ENCODE assay signal across 10 mouse cellular contexts in the genomic region with DNA sequence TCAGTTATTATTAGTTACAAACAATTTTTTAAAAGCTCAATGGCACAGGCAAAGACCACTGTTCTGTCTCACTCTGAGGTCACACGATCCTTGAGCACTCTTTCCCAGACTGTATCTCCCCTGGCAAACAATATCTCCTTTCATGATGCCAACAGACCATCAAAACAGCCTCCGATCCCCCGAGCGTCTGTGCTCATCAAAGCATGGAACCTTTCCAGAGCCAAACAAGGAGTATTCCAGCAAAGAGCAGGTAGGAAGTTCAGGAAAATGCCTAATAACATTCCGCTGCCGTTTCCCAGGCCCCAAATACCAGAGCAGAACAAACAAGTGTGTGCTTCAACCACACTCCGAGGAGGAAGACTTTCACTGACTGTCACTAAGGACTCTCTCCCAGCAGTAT. TPM values are rescaled to one million over a fixed set of nuclear protein-coding genes. Genes with fewer than 3 reads are reported as not detected.
DNase-seq lines count a peak whose midpoint lies in the region; ATAC-seq and TF ChIP-seq lines count a peak whose summit lies in the region.
"Had no signal": no experiment of that assay in that cellular context is flagged by ENCODE, and none has a peak within 500 bp of the region (broad histone marks: within the 10 kb centered on the region; RNA-seq: fewer than 3 reads in every experiment).

No protein-coding gene starts in this region.

- H3K4me3 ChIP-seq in heart, embryonic 14.5 days (ENCODE audit: control insufficient read depth in 1 of 2, insufficient read depth in 1 of 2, low read depth in 1 of 2, low read length in 2 of 2) = peak overlapping the region; percentile 1 to 10; a peak in 2 of 4 replicates
- H3K4me3 ChIP-seq in midbrain, embryonic 16.5 days (ENCODE audit: low read depth, low read length) = no peak overlapping the region
- H3K4me3 ChIP-seq in midbrain, embryonic 14.5 days (replicated peaks; ENCODE audit: low read depth, low read length) = no peak overlapping the region
- H3K4me3 ChIP-seq in heart, postnatal 0 days (ENCODE audit: low read depth, low read length) = no peak overlapping the region
- H3K4me3 ChIP-seq in olfactory bulb, adult 2 months (ENCODE audit: insufficient read depth, low read depth, low read length) = no peak overlapping the region
- H3K4me3 ChIP-seq: megakaryocyte, embryonic 14.5 days had no signal

- no peak for TF ChIP-seq POLR2A in olfactory bulb, adult 2 months (IDR thresholded peaks at IDR 0.05; ENCODE audit: insufficient read depth, low read depth, low read length)

- no peak for ATAC-seq in heart, embryonic 14.5 days (ENCODE audit: insufficient number of reproducible peaks, insufficient read depth, low FRiP score, low read depth)
- ATAC-seq in midbrain, embryonic 16.5 days = no peak
- ATAC-seq in midbrain, embryonic 14.5 days (ENCODE audit: low FRiP score, low TSS enrichment) = no peak
- no peak for ATAC-seq in heart, postnatal 0 days (ENCODE audit: insufficient read depth, low read depth)

- H3K27me3 ChIP-seq in heart, embryonic 14.5 days (ENCODE audit: control insufficient read depth, insufficient read depth, low read length) = no peaks in the 10 kb centered on the region
- no peaks in the 10 kb centered on the region for H3K27me3 ChIP-seq in midbrain, embryonic 16.5 days (ENCODE audit: control insufficient read depth, insufficient read depth, low read depth, low read length)
- H3K27me3 ChIP-seq in midbrain, embryonic 14.5 days (ENCODE audit: control insufficient read depth, insufficient read depth, low read length) = no peaks in the 10 kb centered on the region
- H3K27me3 ChIP-seq in heart, postnatal 0 days (ENCODE audit: control insufficient read depth, insufficient read depth, low read length) = no peaks in the 10 kb centered on the region

- H3K4me1 ChIP-seq in heart, embryonic 14.5 days (ENCODE audit: control insufficient read depth in 2 of 2, insufficient read depth in 2 of 2, low read length in 2 of 2) = peaks cover 38 to 79% of the 10 kb centered on the region in 2 experiments
- H3K4me1 ChIP-seq in midbrain, embryonic 16.5 days (ENCODE audit: control insufficient read depth, insufficient read depth, low read length) = peaks cover 8% of the 10 kb centered on the region; the same call in 1 of the 2 replicates
- 0 out of 2 replicates have a peak, but pooled peaks cover 5% of the 10 kb centered on the region for H3K4me1 ChIP-seq in midbrain, embryonic 14.5 days (ENCODE audit: control insufficient read depth, insufficient read depth, low read length)
- H3K4me1 ChIP-seq in heart, postnatal 0 days (ENCODE audit: control insufficient read depth, insufficient read depth) = peaks cover 56% of the 10 kb centered on the region
- H3K4me1 ChIP-seq in olfactory bulb, adult 2 months (ENCODE audit: control insufficient read depth, insufficient read depth, low read length) = no peaks in the 10 kb centered on the region

- H3K36me3 ChIP-seq in heart, embryonic 14.5 days (ENCODE audit: control insufficient read depth, insufficient read depth, low read length) = no peaks in the 10 kb centered on the region
- H3K36me3 ChIP-seq in midbrain, embryonic 16.5 days (ENCODE audit: control insufficient read depth, insufficient read depth, low read length) = no peaks in the 10 kb centered on the region
- H3K36me3 ChIP-seq in midbrain, embryonic 14.5 days (ENCODE audit: control insufficient read depth, insufficient read depth, low read length) = no peaks in the 10 kb centered on the region
- no peaks in the 10 kb centered on the region for H3K36me3 ChIP-seq in heart, postnatal 0 days (replicated peaks; ENCODE audit: control insufficient read depth, insufficient read depth, low read length)

- TF ChIP-seq CTCF in heart, postnatal 0 days (IDR thresholded peaks at IDR 0.05; ENCODE audit: low read depth) = no peak
- TF ChIP-seq CTCF in olfactory bulb, adult 2 months (IDR thresholded peaks at IDR 0.05; ENCODE audit: insufficient read depth, low read depth, low read length) = no peak

- peak overlapping the region; percentile 54 for H3K9ac ChIP-seq in heart, embryonic 14.5 days (ENCODE audit: low read length)
- H3K9ac ChIP-seq in midbrain, embryonic 16.5 days (ENCODE audit: low read depth, low read length) = no peak overlapping the region
- no peak overlapping the region for H3K9ac ChIP-seq in midbrain, embryonic 14.5 days (replicated peaks; ENCODE audit: low read length)
- H3K9ac ChIP-seq in heart, postnatal 0 days (replicated peaks; ENCODE audit: low read depth, low read length) = peak overlapping the region; percentile 42

- no peaks in the 10 kb centered on the region for H3K9me3 ChIP-seq in heart, embryonic 14.5 days (ENCODE audit: control insufficient read depth, low read length)
- H3K9me3 ChIP-seq in midbrain, embryonic 16.5 days (replicated peaks; ENCODE audit: control insufficient read depth, low read length, poor library complexity, severe bottlenecking) = no peaks in the 10 kb centered on the region
- H3K9me3 ChIP-seq in midbrain, embryonic 14.5 days (ENCODE audit: control insufficient read depth, low read length) = no peaks in the 10 kb centered on the region
- H3K9me3 ChIP-seq in heart, postnatal 0 days (replicated peaks; ENCODE audit: control insufficient read depth, low read length) = no peaks in the 10 kb centered on the region
- H3K9me3 ChIP-seq: megakaryocyte, embryonic 14.5 days had no signal

- DNase-seq in heart, postnatal 4 days = no peak
- no peak for DNase-seq in midbrain, embryonic 14.5 days
- DNase-seq in heart, postnatal 0 days (ENCODE audit: low spot score) = no peak
- DNase-seq in left cerebral cortex, adult 8-10 months (ENCODE audit: low spot score in 2 of 2) = no peak
- no peak for DNase-seq in frontal cortex, postnatal 36 days (ENCODE audit: low spot score in 2 of 2)
- DNase-seq: cerebellum, adult 18-20 months had no signal

- TF ChIP-seq EP300 in heart, postnatal 0 days (IDR thresholded peaks at IDR 0.05; ENCODE audit: low read depth) = no peak

- WGBS in heart, embryonic 14.5 days = 25% methylated on average over 7 of the region's 7 CpGs
- 46% methylated on average over 7 of the region's 7 CpGs for WGBS in midbrain, embryonic 16.5 days
- 56% methylated on average over 7 of the region's 7 CpGs for WGBS in midbrain, embryonic 14.5 days
- 22% methylated on average over 7 of the region's 7 CpGs for WGBS in heart, postnatal 0 days
- WGBS in olfactory bulb, adult 2 months = 48% methylated on average over 7 of the region's 7 CpGs

- peak overlapping the region; percentile 53 for H3K4me2 ChIP-seq in heart, embryonic 14.5 days (ENCODE audit: low read length)
- H3K4me2 ChIP-seq in midbrain, embryonic 16.5 days (ENCODE audit: low read length) = no peak overlapping the region; the same call in 1 of the 2 replicates
- no peak overlapping the region for H3K4me2 ChIP-seq in midbrain, embryonic 14.5 days (ENCODE audit: low read length)
- H3K4me2 ChIP-seq in heart, postnatal 0 days (ENCODE audit: low read depth, low read length) = peak overlapping the region; percentile 39

- peak overlapping the region; percentile 81 to 82 for H3K27ac ChIP-seq in heart, embryonic 14.5 days (replicated peaks in 1 of 2; ENCODE audit: control insufficient read depth in 1 of 2, insufficient read depth in 1 of 2, low read depth in 2 of 2, low read length in 2 of 2)
- H3K27ac ChIP-seq in midbrain, embryonic 16.5 days (ENCODE audit: low read length) = peak overlapping the region; percentile 39
- no peak overlapping the region; the same call in 1 of the 2 replicates for H3K27ac ChIP-seq in midbrain, embryonic 14.5 days (replicated peaks; ENCODE audit: low read depth, low read length)
- peak overlapping the region; percentile 69 for H3K27ac ChIP-seq in heart, postnatal 0 days (ENCODE audit: low read depth)
- peak overlapping the region; percentile 29; the same call in 1 of the 2 replicates for H3K27ac ChIP-seq in olfactory bulb, adult 2 months (ENCODE audit: insufficient read depth, low read depth, low read length)

RNA-seq across cellular contexts. Expression of a gene that starts 50.2 kb away (rescaled TPM):
- 44.4 and 47.6 TPM in 2 replicates for polyA plus RNA-seq in heart, embryonic 14.5 days (2014; fragmentation: Nextera tagmentation; extraction: Ambion mirVana)
- 10 to 100 TPM; 52.2 to 58.7 TPM for total RNA-seq in heart, postnatal 4 days (2021)
- 6.4 and 7.6 TPM in 2 replicates for polyA plus RNA-seq in midbrain, embryonic 16.5 days (2015; fragmentation: Nextera tagmentation; extraction: Ambion mirVana)
- polyA plus RNA-seq in midbrain, embryonic 14.5 days (2014; fragmentation: Nextera tagmentation; extraction: Ambion mirVana) = 7.5 and 13.0 TPM in 2 replicates
- total RNA-seq in heart, postnatal 0 days (2014; rRNA removed; ENCODE audit: low replicate concordance) = 54.0 and 54.9 TPM in 2 replicates
- 18.8 and 19.1 TPM in 2 replicates for polyA plus RNA-seq in heart, postnatal 0 days (2015; fragmentation: Nextera tagmentation; extraction: Ambion mirVana)
- not detected in 2 replicates for polyA plus RNA-seq in olfactory bulb, adult 2 months (2012; ENCODE audit: insufficient read depth, insufficient read length, low replicate concordance, missing spikeins)
- total RNA-seq in left cerebral cortex, adult 8-10 months (2022) = 10 to 100 TPM; 17.7 to 23.4 (median 20.4) TPM

Comparison
In these comparisons a context has a peak if more than half of its experiments do, and no peak if none do; other contexts are left out.
1. H3K4me3 ChIP-seq: peak in heart, embryonic 14.5 days (2 of 2); none in midbrain, embryonic 16.5 days (single experiment), midbrain, embryonic 14.5 days (single experiment), heart, postnatal 0 days (single experiment) and olfactory bulb, adult 2 months (single experiment).
2. H3K4me2 ChIP-seq: peak in heart, embryonic 14.5 days (single experiment) and heart, postnatal 0 days (single experiment); none in midbrain, embryonic 16.5 days (single experiment) and midbrain, embryonic 14.5 days (single experiment).
3. H3K9ac ChIP-seq: peak in heart, embryonic 14.5 days (single experiment) and heart, postnatal 0 days (single experiment); none in midbrain, embryonic 16.5 days (single experiment) and midbrain, embryonic 14.5 days (single experiment).